Comparison of ENCODE assay signal across 30 mouse cellular contexts in genomic region chr9:34846440-34846839, GRCm38 (mm10).
"Had no signal": no experiment of that assay in that cellular context is flagged by ENCODE, and none has a peak within 500 bp of the region (broad histone marks: within the 10 kb centered on the region; RNA-seq: fewer than 3 reads in every experiment).

No protein-coding gene starts in this region.

- H3K4me1 ChIP-seq: heart, embryonic 13.5 days; heart, embryonic 15.5 days; kidney, embryonic 15.5 days; limb, embryonic 12.5 days; liver, embryonic 13.5 days; liver, embryonic 15.5 days had no signal

- H3K4me3 ChIP-seq: gastrocnemius, adult 2 months; heart, embryonic 13.5 days; heart, embryonic 15.5 days; hindbrain, embryonic 10.5 days; hindbrain, embryonic 12.5 days; kidney, embryonic 15.5 days; limb, embryonic 10.5 days; limb, embryonic 12.5 days; liver, embryonic 13.5 days; liver, embryonic 15.5 days had no signal

- DNase-seq: gastrocnemius, adult 2 months; gastrocnemius, postnatal 10 days; gastrocnemius, postnatal 25 days; heart, adult 18-20 months; heart, postnatal 14 days; heart, postnatal 4 days; kidney, adult 11 months; kidney, adult 2 months; kidney, adult 9 months; kidney, postnatal 14 days; kidney, postnatal 36 days; layer of hippocampus, adult 9-11 months; layer of hippocampus, postnatal 36 days; liver; liver, embryonic 13.5 days; liver, postnatal 0 days had no signal

- H3K27ac ChIP-seq: gastrocnemius, adult 2 months; heart, embryonic 13.5 days; heart, embryonic 15.5 days; hindbrain, embryonic 10.5 days; hindbrain, embryonic 12.5 days; hindbrain, embryonic 14.5 days; hindbrain, postnatal 0 days; kidney, embryonic 15.5 days; kidney, postnatal 0 days; limb, embryonic 10.5 days; limb, embryonic 12.5 days; liver, embryonic 13.5 days; liver, embryonic 15.5 days had no signal

- H3K27me3 ChIP-seq: heart, embryonic 15.5 days; hindbrain, embryonic 12.5 days; kidney, embryonic 15.5 days; limb, embryonic 12.5 days; liver, embryonic 13.5 days; liver, embryonic 15.5 days had no signal

- H3K4me2 ChIP-seq: heart, embryonic 11.5 days; heart, embryonic 13.5 days; heart, embryonic 15.5 days; hindbrain, embryonic 12.5 days; hindbrain, embryonic 14.5 days; kidney, embryonic 15.5 days; limb, embryonic 12.5 days; liver, embryonic 11.5 days; liver, embryonic 13.5 days; liver, embryonic 15.5 days had no signal

- H3K9ac ChIP-seq: heart, embryonic 13.5 days; heart, embryonic 15.5 days; hindbrain, embryonic 12.5 days; hindbrain, embryonic 14.5 days; kidney, embryonic 15.5 days; limb, embryonic 12.5 days; liver, embryonic 13.5 days; liver, embryonic 15.5 days; liver, postnatal 0 days had no signal

- H3K36me3 ChIP-seq: heart, embryonic 13.5 days; heart, embryonic 15.5 days; hindbrain, embryonic 10.5 days; hindbrain, embryonic 12.5 days; kidney, embryonic 15.5 days; limb, embryonic 10.5 days; limb, embryonic 12.5 days; liver, embryonic 13.5 days; liver, embryonic 15.5 days had no signal

- ATAC-seq: hindbrain, postnatal 0 days; intestine, embryonic 16.5 days; liver, postnatal 0 days had no signal
